Mouse (Mus musculus): Measurements from ENCODE around the gene Spats2. TPM values are rescaled to one million over a fixed set of nuclear protein-coding genes. Genes with fewer than 3 reads are reported as not detected.
A peak's percentile ranks its signal among the peaks of the same experiment; 100 is the strongest.
"Not testable (repeated sequence)": the region's sequence is repeated elsewhere in the genome, so short reads cannot be mapped to it uniquely, and the experiment has no call there.

Spats2 gene
- 10 to 100 TPM; 34.4 to 36.4 TPM for total RNA-seq (2021)

- no peak for DNase-seq (ENCODE audit: extremely low spot score in 1 of 2, low spot score in 2 of 2)
- intact Hi-C loops (cut with DNase I): no loop called here
Measured at GRCm38 (mm10) chr15:99125711-99126080, at the start of gene Spats2. Spats2 (plus strand) TSS chr15:99125916.

DNA sequence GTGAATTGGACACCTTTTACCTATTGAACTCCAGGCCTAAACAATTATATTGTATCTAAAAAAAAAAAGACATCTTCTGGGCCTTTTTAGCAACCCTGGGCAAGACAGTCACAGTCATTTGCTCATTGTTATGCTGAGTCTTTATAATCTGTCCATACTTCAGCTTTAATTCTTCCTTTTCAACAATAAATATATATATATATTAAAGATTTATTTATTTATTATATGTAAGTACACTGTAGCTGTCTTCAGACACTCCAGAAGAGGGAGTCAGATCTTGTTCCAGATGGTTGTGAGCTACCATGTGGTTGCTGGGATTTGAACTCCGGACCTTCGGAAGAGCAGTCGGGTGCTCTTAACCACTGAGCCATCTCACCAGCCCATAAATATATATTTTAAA, 49.7 kb upstream of the Spats2 start:
- intact Hi-C loops (cut with DNase I); DNase-seq (ENCODE audit: extremely low spot score in 1 of 2, low spot score in 2 of 2): not testable (repeated sequence)

GRCm38 (mm10) chr15:99078181-99078910, 47.4 kb upstream of the Spats2 start:
- intact Hi-C loops (cut with DNase I): no loop called here
- DNase-seq (ENCODE audit: extremely low spot score in 1 of 2, low spot score in 2 of 2): no peak

DNA sequence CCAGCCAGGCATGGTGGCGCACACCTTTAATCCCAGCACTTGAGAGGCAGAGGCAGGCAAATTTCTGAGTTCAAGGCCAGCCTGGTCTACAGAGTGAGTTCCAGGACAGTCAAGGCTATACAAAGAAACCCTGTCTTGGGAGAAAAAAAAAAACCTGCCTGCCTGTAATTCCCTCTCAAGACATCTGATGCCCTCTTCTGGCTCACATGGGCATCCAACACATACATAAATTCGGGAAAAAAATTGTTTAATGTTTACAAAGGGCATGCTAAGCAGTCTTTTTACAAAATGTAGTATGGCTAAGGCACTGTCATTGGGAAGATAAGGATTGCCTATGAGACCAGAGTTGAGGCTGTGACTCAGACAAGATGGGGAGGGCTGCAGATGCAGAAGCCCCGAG, 45.9 kb upstream of the Spats2 start:
- intact Hi-C loops (cut with DNase I): no loop called here
- DNase-seq (ENCODE audit: extremely low spot score in 1 of 2, low spot score in 2 of 2): no peak

DNA sequence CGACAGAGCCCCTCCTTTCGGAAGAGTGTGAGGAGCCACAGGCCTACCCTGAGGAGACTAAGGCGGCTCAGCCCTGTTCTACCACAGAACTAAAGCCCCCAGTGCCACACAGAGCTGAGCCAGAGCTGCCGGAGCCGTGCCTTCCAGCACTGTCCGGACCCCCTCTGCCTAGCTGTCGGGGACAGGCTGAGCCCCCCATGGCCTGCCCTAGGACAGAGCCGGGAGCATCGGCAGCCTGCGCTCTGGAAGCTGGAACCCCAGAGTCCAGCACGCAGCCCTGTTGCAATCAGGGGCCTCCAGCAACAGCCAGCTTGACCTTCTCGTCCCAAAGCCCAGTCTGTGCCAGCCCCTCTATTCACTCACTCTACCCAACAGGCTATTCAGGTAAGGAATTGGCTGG, 43.4 kb upstream of the Spats2 start:
- DNase-seq (ENCODE audit: extremely low spot score in 1 of 2, low spot score in 2 of 2): no peak
- intact Hi-C loops (cut with DNase I): no loop called here

- no peak for DNase-seq (ENCODE audit: extremely low spot score in 1 of 2, low spot score in 2 of 2)
- intact Hi-C loops (cut with DNase I): no loop called here
Measured at GRCm38 (mm10) chr15:99082840-99083239, 42.9 kb upstream of the Spats2 start.

GRCm38 (mm10) chr15:99083258-99083657, 42.5 kb upstream of the Spats2 start:
- intact Hi-C loops (cut with DNase I): no loop called here
- no peak for DNase-seq (ENCODE audit: extremely low spot score in 1 of 2, low spot score in 2 of 2)

GRCm38 (mm10) chr15:99083867-99084557, 41.7 kb upstream of the Spats2 start:
- DNase-seq (ENCODE audit: extremely low spot score in 1 of 2, low spot score in 2 of 2): no peak
- intact Hi-C loops (cut with DNase I): no loop called here

GRCm38 (mm10) chr15:99084618-99085017, 41.1 kb upstream of the Spats2 start:
- intact Hi-C loops (cut with DNase I): loop anchor here (5.0 kb wide), 1 partner anchor 113 kb away; no protein-coding TSS in a partner anchor
- no peak for DNase-seq (ENCODE audit: extremely low spot score in 1 of 2, low spot score in 2 of 2)

DNA sequence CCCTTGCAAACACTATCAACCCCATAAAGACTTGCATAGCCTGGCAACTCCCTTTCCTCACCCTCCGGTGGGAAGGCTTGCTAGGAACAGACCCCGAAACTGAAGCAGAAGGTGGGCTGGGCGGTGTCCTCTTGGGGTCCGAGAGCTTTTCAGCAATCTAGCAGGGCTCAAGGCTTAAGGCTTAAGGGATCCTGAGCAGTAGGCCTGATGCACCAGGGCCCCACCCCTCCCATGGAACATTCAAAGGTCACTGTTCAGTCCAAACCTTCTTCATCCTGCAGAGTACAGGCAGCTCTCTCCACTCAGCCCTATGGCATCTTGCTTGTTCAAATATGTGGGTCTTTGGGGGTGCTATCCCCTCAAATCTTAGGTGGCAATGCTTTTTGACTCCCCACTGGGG, 39.7 kb upstream of the Spats2 start:
- intact Hi-C loops (cut with DNase I): loop anchor here (5.0 kb wide), 1 partner anchor 111 kb away; no protein-coding TSS in a partner anchor
- DNase-seq (ENCODE audit: extremely low spot score in 1 of 2, low spot score in 2 of 2): no peak

- DNase-seq (ENCODE audit: extremely low spot score in 1 of 2, low spot score in 2 of 2): no peak
- intact Hi-C loops (cut with DNase I): loop anchor here (5.0 kb wide), 1 partner anchor 110 kb away; no protein-coding TSS in a partner anchor
Measured at GRCm38 (mm10) chr15:99087253-99088075, 38.3 kb upstream of the Spats2 start, which contains the start of gene C1ql4. C1ql4 (minus strand) TSS chr15:99087817.

DNA sequence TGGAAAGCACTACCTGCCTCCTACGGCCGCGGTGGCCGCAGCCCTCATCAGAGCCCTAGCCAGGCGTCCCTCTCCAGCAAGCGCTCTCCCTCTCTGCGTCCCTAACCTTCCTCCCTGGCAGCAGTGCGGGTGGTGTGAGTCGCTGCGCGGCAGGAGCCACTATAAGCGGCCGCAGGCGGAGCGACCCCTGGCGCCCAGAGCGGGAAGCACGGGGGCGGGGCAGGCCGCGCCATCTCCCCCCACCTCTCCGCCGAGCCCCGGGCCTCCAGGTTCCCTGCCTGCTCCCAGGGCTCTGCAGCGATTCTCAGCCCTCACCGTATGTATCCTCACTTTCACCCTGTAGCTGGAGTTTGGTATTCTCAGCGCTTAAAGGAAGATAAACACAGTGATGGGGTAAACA, 37.4 kb upstream of the Spats2 start:
- DNase-seq (ENCODE audit: extremely low spot score in 1 of 2, low spot score in 2 of 2): peak in 1 of 2 experiments; percentile 85
- intact Hi-C loops (cut with DNase I): loop anchor here (5.0 kb wide), 1 partner anchor 109 kb away; no protein-coding TSS in a partner anchor

- intact Hi-C loops (cut with DNase I): loop anchor here (5.0 kb wide), 1 partner anchor 108 kb away; no protein-coding TSS in a partner anchor
- DNase-seq (ENCODE audit: extremely low spot score in 1 of 2, low spot score in 2 of 2): no peak
Measured at GRCm38 (mm10) chr15:99089069-99089468, 36.6 kb upstream of the Spats2 start.

DNA sequence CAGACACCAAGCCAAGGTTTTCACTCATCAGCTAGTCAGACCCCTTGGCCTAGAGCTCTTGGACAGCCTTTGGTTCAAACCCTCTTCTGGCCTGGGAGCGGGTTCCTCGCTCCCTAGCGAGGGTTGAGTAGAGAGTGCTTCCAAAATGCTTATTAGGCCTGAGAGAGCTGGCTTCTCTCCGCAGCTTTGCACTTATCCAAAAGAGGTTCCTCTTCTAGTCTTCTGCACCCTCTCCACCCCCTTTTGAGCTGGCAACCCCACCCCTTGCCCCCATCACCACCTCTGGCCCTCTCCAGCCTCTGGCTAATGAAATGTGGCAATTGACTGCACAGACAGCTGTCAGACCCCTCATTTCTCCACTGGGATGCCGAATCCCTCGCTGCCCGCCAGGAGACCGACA, 32.8 kb upstream of the Spats2 start, which contains the start of gene Dnajc22:
TSS of gene Dnajc22 (plus strand) at position 301 of the 400 bp plus-strand sequence.
- DNase-seq (ENCODE audit: extremely low spot score in 1 of 2, low spot score in 2 of 2): no peak
- intact Hi-C loops (cut with DNase I): no loop called here

- DNase-seq (ENCODE audit: extremely low spot score in 1 of 2, low spot score in 2 of 2): peak in 1 of 2 experiments; percentile 59
- intact Hi-C loops (cut with DNase I): no loop called here
Measured at GRCm38 (mm10) chr15:99093291-99094258, 32.1 kb upstream of the Spats2 start.

DNA sequence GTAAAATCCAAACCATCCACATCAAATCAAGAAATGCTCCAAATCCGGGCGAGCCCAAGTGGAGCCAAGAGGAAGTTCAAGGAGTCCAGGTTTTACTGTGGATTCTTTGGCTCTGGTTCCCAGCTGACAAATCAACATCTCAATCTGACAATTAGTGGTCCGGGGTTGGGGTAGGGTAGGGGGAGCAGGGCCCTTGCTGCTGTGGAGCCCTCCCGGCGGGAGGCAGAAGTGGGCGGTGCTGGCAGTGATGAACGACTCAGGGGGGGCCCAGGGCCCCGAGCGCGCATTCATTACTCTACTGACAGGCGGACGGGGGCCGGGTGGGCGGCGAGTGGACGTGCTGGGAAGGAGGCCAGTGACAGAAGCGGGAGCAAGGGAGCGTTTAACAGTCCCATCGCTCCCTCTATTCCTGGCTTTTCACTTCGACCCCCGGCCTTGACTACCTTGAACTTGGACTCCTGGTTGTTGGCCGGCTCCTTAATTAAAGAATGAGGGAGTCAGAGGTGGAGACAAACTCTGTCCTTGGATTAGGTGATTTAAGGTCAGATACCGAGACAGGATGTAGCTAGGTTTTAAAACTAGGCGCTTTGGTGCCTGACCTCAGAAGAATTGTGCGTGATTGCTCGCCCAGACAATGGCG, 31.0 kb upstream of the Spats2 start:
- peak in 1 of 2 experiments; percentile 63 for DNase-seq (ENCODE audit: extremely low spot score in 1 of 2, low spot score in 2 of 2)

GRCm38 (mm10) chr15:99095356-99095755, 30.4 kb upstream of the Spats2 start:
- intact Hi-C loops (cut with DNase I): no loop called here
- no peak for DNase-seq (ENCODE audit: extremely low spot score in 1 of 2, low spot score in 2 of 2)

More for the DNA sequence above, 31.0 kb upstream of the Spats2 start:
- intact Hi-C loops (cut with DNase I): no loop called here

Data from left cerebral cortex, postnatal 10 days (tissue).